Mouse (Mus musculus) cortical plate, adult 2 months (tissue): Measurements from ENCODE around the gene Ankrd53. TPM values are rescaled to one million over a fixed set of nuclear protein-coding genes. Genes with fewer than 3 reads are reported as not detected.
"Not testable (repeated sequence)": the region's sequence is repeated elsewhere in the genome, so short reads cannot be mapped to it uniquely, and the experiment has no call there.

Experiments used
- H3K27ac ChIP-seq: fragments of 200-500 bp; 2 replicates; pipeline ENCODE4 v1.5.1; 2012; ENCODE audit warnings: low read length, control low read depth, inconsistent platforms; ENCODE audit not compliant: insufficient read depth
- H3K4me1 ChIP-seq: fragments of 200-500 bp; 2 replicates; pipeline ENCODE4 v1.6.1; 2011; ENCODE audit warnings: low read length; ENCODE audit not compliant: control insufficient read depth, insufficient read depth
- H3K4me3 ChIP-seq: fragments of 200-500 bp; 2 replicates; pipeline ENCODE4 v1.5.1; 2011; ENCODE audit warnings: mild to moderate bottlenecking, low read length, control low read depth; ENCODE audit not compliant: insufficient read depth
- CTCF ChIP-seq: fragments of 200-500 bp; IDR thresholded peaks from 2 replicates; pipeline ENCODE4 v1.5.1; 2011; ENCODE audit warnings: mild to moderate bottlenecking, control low read depth, low read length; ENCODE audit not compliant: insufficient read depth; ENCODE audit errors: extremely low read depth
- POLR2A ChIP-seq: fragments of 200-500 bp; IDR thresholded peaks from 2 replicates; pipeline ENCODE4 v1.6.1; 2011; ENCODE audit warnings: mild to moderate bottlenecking, low read length, control low read depth; ENCODE audit not compliant: insufficient read depth; ENCODE audit errors: extremely low read depth
- polyA plus RNA-seq: library from polyadenylated mRNA; depleted of rRNA; stranded (reverse); fragments of >200 nt; gene quantifications from 2 replicates; pipeline ENCODE4 v1.2.3, GENCODE M21; 2012; rRNA removed

The Ankrd53 gene
- polyA plus RNA-seq, 1 experiment = not detected

DNA sequence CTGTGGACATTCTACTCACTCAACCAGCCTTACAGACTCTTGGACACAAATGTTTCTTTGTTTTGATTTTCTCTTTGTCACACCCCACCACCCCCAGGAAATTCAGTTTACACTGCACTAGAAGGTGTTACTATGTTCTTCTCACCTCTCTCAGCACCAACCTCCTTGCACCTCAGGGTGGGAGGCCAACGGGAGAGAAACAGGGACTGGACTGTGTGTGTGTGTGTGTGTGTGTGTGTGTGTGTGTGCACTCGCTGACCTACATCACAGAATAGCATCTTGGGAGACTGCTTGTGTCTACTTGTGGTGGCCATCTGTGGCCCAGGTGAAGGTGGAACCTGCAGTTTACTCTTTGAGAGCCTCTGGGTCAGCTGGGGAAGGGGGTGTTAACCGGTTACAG is 24.0 kb downstream of the Ankrd53 start:
- Histone ChIP-seq H3K4me3 (no peak overlapping the region), H3K4me1 (no peaks in the 10 kb centered on the region), H3K27ac (no peak overlapping the region)
- TF ChIP-seq CTCF (no peak), POLR2A (no peak)

DNA sequence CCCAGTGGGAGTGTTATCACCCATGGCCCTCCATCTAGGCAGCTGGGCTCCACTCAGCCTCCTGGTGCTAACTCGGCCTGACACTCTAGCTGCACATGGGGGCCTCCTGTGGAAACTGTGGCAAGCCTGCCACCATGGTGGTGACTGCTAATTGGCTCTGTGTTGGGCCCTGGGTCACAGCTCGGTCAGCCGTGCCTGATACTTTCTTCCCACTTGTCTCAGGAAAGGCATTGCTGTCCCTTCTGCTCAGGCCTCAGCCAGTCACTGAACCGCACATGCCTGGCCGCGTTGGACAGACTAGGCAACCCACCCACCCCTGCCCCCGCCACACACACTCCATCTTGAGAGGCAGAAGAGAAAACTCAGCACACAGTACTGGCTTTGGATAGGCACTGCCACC is 26.1 kb downstream of the Ankrd53 start:
- Histone ChIP-seq H3K27ac (no peak overlapping the region), H3K4me1 (no peaks in the 10 kb centered on the region), H3K4me3 (no peak overlapping the region)
- no peak for TF ChIP-seq POLR2A
- TF ChIP-seq CTCF = no peak

- not testable (repeated sequence) for H3K27ac ChIP-seq, H3K4me3 ChIP-seq, H3K4me1 ChIP-seq
Measured at GRCm38 (mm10) chr6:83790533-83790932, 28.1 kb downstream of the Ankrd53 start.

- Histone ChIP-seq H3K4me3 (no peak overlapping the region), H3K27ac (no peak overlapping the region), H3K4me1 (peaks cover 3% of the 10 kb centered on the region; the same call in 1 of the 2 replicates)
- TF ChIP-seq CTCF = no peak
- TF ChIP-seq POLR2A = no peak
Measured at GRCm38 (mm10) chr6:83791251-83791890, 28.9 kb downstream of the Ankrd53 start.

- H3K4me3 ChIP-seq = peak within 1 kb of the TSS; percentile 62
- H3K27ac ChIP-seq = peak within 1 kb of the TSS; percentile 77
- TF ChIP-seq POLR2A (peak; percentile 84; the same call in 1 of the 2 replicates), CTCF (no peak)
- peaks cover 3% of the 10 kb centered on the region; the same call in 1 of the 2 replicates for H3K4me1 ChIP-seq
Measured at GRCm38 (mm10) chr6:83794760-83795296, 32.4 kb downstream of the Ankrd53 start, which contains the start of gene Nagk. TSS of gene Nagk (plus strand) at chr6:83794982.

DNA sequence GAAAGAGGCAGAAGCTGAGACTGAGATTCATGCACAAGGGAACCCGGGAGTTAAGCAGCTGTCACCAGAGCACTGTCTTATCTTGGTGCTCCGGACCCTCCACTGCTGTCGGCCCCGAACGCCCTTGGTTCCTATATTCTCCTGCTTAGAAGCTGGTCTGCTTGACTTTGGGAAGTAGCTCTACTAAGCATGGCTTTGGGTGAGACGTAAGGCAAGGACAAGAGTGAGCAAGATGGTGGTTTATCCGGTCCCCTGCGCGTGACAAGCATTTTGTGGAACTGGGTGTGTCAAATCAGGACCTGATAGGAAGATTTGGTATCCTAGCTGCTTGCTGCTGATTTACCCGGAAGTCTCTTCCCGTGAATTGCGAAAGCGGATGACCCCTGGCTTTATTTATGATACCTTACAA is 33.1 kb downstream of the Ankrd53 start:
- TF ChIP-seq POLR2A (0 out of 2 replicates have a peak, but pooled peaks have one; percentile 19), CTCF (no peak)
- H3K4me1 ChIP-seq = peaks cover 3% of the 10 kb centered on the region; the same call in 1 of the 2 replicates
- peak overlapping the region; percentile 62 for H3K4me3 ChIP-seq
- H3K27ac ChIP-seq = peak overlapping the region; percentile 77

DNA sequence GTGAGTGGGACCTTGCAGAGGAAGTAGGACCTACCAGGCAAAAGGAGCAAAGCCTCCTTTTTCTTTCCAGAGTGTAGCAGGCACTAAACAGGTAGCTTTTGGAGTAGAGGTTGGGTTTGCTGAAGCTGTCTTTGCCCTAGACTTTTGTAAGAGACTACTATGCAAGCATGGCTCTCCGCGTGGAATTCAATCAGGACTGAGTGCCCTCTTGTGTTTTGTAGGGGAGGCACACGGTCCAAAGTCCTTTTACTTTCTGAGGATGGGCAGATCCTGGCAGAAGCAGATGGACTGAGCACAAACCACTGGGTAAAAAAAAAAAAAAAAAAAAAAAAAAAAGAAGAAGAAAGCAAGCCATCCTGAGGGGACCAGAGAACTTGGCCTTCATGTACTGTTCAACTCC is 34.2 kb downstream of the Ankrd53 start:
- Histone ChIP-seq H3K4me1 (peaks cover 3% of the 10 kb centered on the region; the same call in 1 of the 2 replicates), H3K4me3 (no peak overlapping the region), H3K27ac (no peak overlapping the region)
- TF ChIP-seq CTCF (no peak), POLR2A (no peak)

GRCm38 (mm10) chr6:83802033-83802432 is 39.6 kb downstream of the Ankrd53 start:
- H3K27ac ChIP-seq = no peak overlapping the region
- H3K4me1 ChIP-seq = no peaks in the 10 kb centered on the region
- TF ChIP-seq CTCF (no peak), POLR2A (no peak)
- H3K4me3 ChIP-seq = no peak overlapping the region

- Histone ChIP-seq H3K4me3 (no peak overlapping the region), H3K27ac (no peak overlapping the region), H3K4me1 (no peaks in the 10 kb centered on the region)
- no peak for TF ChIP-seq CTCF
- no peak for TF ChIP-seq POLR2A
Measured at GRCm38 (mm10) chr6:83802846-83803245, 40.4 kb downstream of the Ankrd53 start.

- TF ChIP-seq CTCF = no peak
- TF ChIP-seq POLR2A = no peak
- no peak overlapping the region for H3K27ac ChIP-seq
- H3K4me1 ChIP-seq = no peaks in the 10 kb centered on the region; the same call in 1 of the 2 replicates
- H3K4me3 ChIP-seq = no peak overlapping the region
Measured at GRCm38 (mm10) chr6:83815801-83816200, 53.4 kb downstream of the Ankrd53 start.

Other genes starting within 250 kb of the Ankrd53 start
- gene Actg2, start 226.4 kb upstream of the Ankrd53 start, polyA plus RNA-seq = 0.79 and 1.9 TPM in 2 replicates
- 36.4 and 37.4 TPM in 2 replicates for gene Stambp, start 189.9 kb upstream of the Ankrd53 start, polyA plus RNA-seq
- gene Clec4f, start 106.5 kb upstream of the Ankrd53 start, polyA plus RNA-seq = not detected in 2 replicates
- gene Cd207, start 84.8 kb upstream of the Ankrd53 start, polyA plus RNA-seq = not detected in 2 replicates
- gene Vax2, start 51.4 kb upstream of the Ankrd53 start, polyA plus RNA-seq = not detected in 2 replicates
- not detected in 2 replicates for gene Atp6v1b1, start 19.7 kb upstream of the Ankrd53 start, polyA plus RNA-seq
- 39.8 and 41.4 TPM in 2 replicates for gene Tex261, start 13.2 kb downstream of the Ankrd53 start, polyA plus RNA-seq
- 38.7 and 40.5 TPM in 2 replicates for gene Nagk, start 32.3 kb downstream of the Ankrd53 start, polyA plus RNA-seq
- 41.4 and 44.5 TPM in 2 replicates for gene Paip2b, start 69.1 kb downstream of the Ankrd53 start, polyA plus RNA-seq
- gene Zfp638, start 104.5 kb downstream of the Ankrd53 start, polyA plus RNA-seq = 50.8 and 58.4 TPM in 2 replicates
- 3.7 TPM in 2 replicates for gene Dysf, start 245.9 kb downstream of the Ankrd53 start, polyA plus RNA-seq